11 mouse cellular contexts compared by ENCODE assay signal in genomic region chr5:30682967-30683600, GRCm38 (mm10). TPM values are rescaled to one million over a fixed set of nuclear protein-coding genes. Genes with fewer than 3 reads are reported as not detected.
A peak's percentile ranks its signal among the peaks of the same experiment; 100 is the strongest.
DNase-seq lines count a peak whose midpoint lies in the region; TF ChIP-seq lines count a peak whose summit lies in the region.
"Had no signal": no experiment of that assay in that cellular context is flagged by ENCODE, and none has a peak within 500 bp of the region (broad histone marks: within the 10 kb centered on the region; RNA-seq: fewer than 3 reads in every experiment).

No protein-coding gene starts in this region.

- TF ChIP-seq CTCF in layer of hippocampus, adult 2 months (conservative IDR thresholded peaks at IDR 0.05): peak; percentile 63

- no peak overlapping the region for H3K27ac ChIP-seq in layer of hippocampus, adult 2 months

- DNase-seq in adrenal gland, adult 2 months: peak; percentile 17
- DNase-seq in adrenal gland, adult 8-10 months: no peak
- no peak for DNase-seq in layer of hippocampus, adult 2 months (ENCODE audit: low spot score in 2 of 2)
- no peak for DNase-seq in layer of hippocampus, postnatal 25 days (ENCODE audit: extremely low spot score in 1 of 2, low spot score in 1 of 2)
- peak; percentile 29 for DNase-seq in thymus, postnatal 25 days
- DNase-seq in thymus, adult 18-20 months: no peak
- no peak for DNase-seq in urinary bladder, postnatal 10 days (ENCODE audit: low spot score)
- DNase-seq in cerebellum, adult 9-10 months: no peak
- DNase-seq: cerebellum, adult 11 months; heart, postnatal 14 days; left cerebral cortex, postnatal 4 days had no signal

- H3K4me3 ChIP-seq in layer of hippocampus, adult 2 months: no peak overlapping the region

RNA-seq across cellular contexts. Expression of gene Cenpa, which starts 16.5 kb away (rescaled TPM):
- total RNA-seq in adrenal gland, adult 2 months (2021): 1 to 10 TPM; 5.1 to 6.4 TPM
- 10.9 and 14.5 TPM in 2 replicates for polyA plus RNA-seq in adrenal gland, adult 2 months (2012; rRNA removed)
- total RNA-seq in adrenal gland, adult 8-10 months (2022): 10 to 100 TPM in 2 of 4 experiments, 1 to 10 TPM in 2; 4.3 to 11.4 (median 8.5) TPM
- total RNA-seq in layer of hippocampus, adult 2 months (2021): 1 to 10 TPM; 3.7 to 7.1 TPM
- 1 to 10 TPM; 3.8 to 3.9 TPM for total RNA-seq in layer of hippocampus, postnatal 25 days (2021)

RNA-seq across cellular contexts. Expression of gene Dpysl5, which starts 28.3 kb away (rescaled TPM):
- total RNA-seq in adrenal gland, adult 2 months (2021): 1 to 10 TPM in 1 of 2 experiments, under 1 TPM in 1; 0.92 to 2.3 TPM
- polyA plus RNA-seq in adrenal gland, adult 2 months (2012; rRNA removed): 0.62 and 0.98 TPM in 2 replicates
- total RNA-seq in adrenal gland, adult 8-10 months (2022): 1 to 10 TPM; 1.5 to 4.0 (median 2.7) TPM
- total RNA-seq in layer of hippocampus, adult 2 months (2021): 10 to 100 TPM; 30.1 to 30.7 TPM
- total RNA-seq in layer of hippocampus, postnatal 25 days (2021): 10 to 100 TPM; 40.5 to 46.6 TPM

RNA-seq across cellular contexts. Expression of gene Slc35f6, which starts 35.4 kb away (rescaled TPM):
- 10 to 100 TPM; 49.0 to 50.9 TPM for total RNA-seq in adrenal gland, adult 2 months (2021)
- 140 and 145 TPM in 2 replicates for polyA plus RNA-seq in adrenal gland, adult 2 months (2012; rRNA removed)
- total RNA-seq in adrenal gland, adult 8-10 months (2022): 10 to 100 TPM; 39.8 to 60.3 (median 49.4) TPM
- 10 to 100 TPM; 39.2 to 39.9 TPM for total RNA-seq in layer of hippocampus, adult 2 months (2021)
- 10 to 100 TPM; 34.7 to 35.3 TPM for total RNA-seq in layer of hippocampus, postnatal 25 days (2021)

Comparison
In these comparisons a context has a peak if more than half of its experiments do, and no peak if none do; other contexts are left out.
1. DNase-seq: peak in adrenal gland, adult 2 months (single experiment) and thymus, postnatal 25 days (single experiment); none in adrenal gland, adult 8-10 months (single experiment), layer of hippocampus, adult 2 months (0 of 2), layer of hippocampus, postnatal 25 days (0 of 2), thymus, adult 18-20 months (0 of 2), urinary bladder, postnatal 10 days (single experiment) and cerebellum, adult 9-10 months (single experiment).
2. RNA of gene Dpysl5, which starts 28.3 kb away (total RNA-seq): 40.5 to 46.6 TPM in layer of hippocampus, postnatal 25 days and 30.1 to 30.7 TPM in layer of hippocampus, adult 2 months; 1.5 to 4.0 TPM in adrenal gland, adult 8-10 months and 0.92 to 2.3 TPM in adrenal gland, adult 2 months; every median in the first group is over 4 times any median in the second.